Mouse (Mus musculus) lung, adult 18-20 months (tissue): Measurements from ENCODE around the gene Fgfr2.

Experiments
- DNase-seq, 2 experiments: peaks; one replicate each; pipeline ENCODE4 v3.0.0; 2022; ENCODE audit warnings: mixed read lengths in 2 of 2

The Fgfr2 gene

GRCm38 (mm10) chr7:132711579-132711978, 411.6 kb downstream of the Fgfr2 start:
- DNase-seq, result no peak

GRCm38 (mm10) chr7:132705130-132705529, 418.0 kb downstream of the Fgfr2 start:
- DNase-seq, result no peak

- no peak for DNase-seq
Measured at GRCm38 (mm10) chr7:132704310-132704875, 418.8 kb downstream of the Fgfr2 start.

- no peak for DNase-seq
Measured at GRCm38 (mm10) chr7:132703515-132704309, 419.4 kb downstream of the Fgfr2 start.

GRCm38 (mm10) chr7:132702492-132703070, 420.6 kb downstream of the Fgfr2 start:
- DNase-seq, result no peak

GRCm38 (mm10) chr7:132702024-132702423, 421.1 kb downstream of the Fgfr2 start:
- no peak for DNase-seq

- peak; percentile 54 to 73 for DNase-seq
Measured at GRCm38 (mm10) chr7:132701412-132701811, 421.7 kb downstream of the Fgfr2 start.

- DNase-seq, result no peak
Measured at GRCm38 (mm10) chr7:132700107-132700506, 423.0 kb downstream of the Fgfr2 start.

GRCm38 (mm10) chr7:132699639-132700038, 423.5 kb downstream of the Fgfr2 start:
- DNase-seq, result no peak

- DNase-seq, result no peak
Measured at GRCm38 (mm10) chr7:132699165-132699564, 424.0 kb downstream of the Fgfr2 start.

GRCm38 (mm10) chr7:132698737-132699136, 424.4 kb downstream of the Fgfr2 start:
- no peak for DNase-seq

- no peak for DNase-seq
Measured at GRCm38 (mm10) chr7:132697258-132697796, 425.8 kb downstream of the Fgfr2 start.

GRCm38 (mm10) chr7:132693561-132693960, 429.6 kb downstream of the Fgfr2 start:
- no peak for DNase-seq

- no peak for DNase-seq
Measured at GRCm38 (mm10) chr7:132692719-132693118, 430.4 kb downstream of the Fgfr2 start.

GRCm38 (mm10) chr7:132690716-132691472, 432.3 kb downstream of the Fgfr2 start:
- DNase-seq, result no peak

- DNase-seq, result no peak
Measured at GRCm38 (mm10) chr7:132689722-132690121, 433.4 kb downstream of the Fgfr2 start.

- DNase-seq, result peak; percentile 54 to 57
Measured at GRCm38 (mm10) chr7:132688721-132689120, 434.4 kb downstream of the Fgfr2 start.

- no peak for DNase-seq
Measured at GRCm38 (mm10) chr7:132687897-132688296, 435.3 kb downstream of the Fgfr2 start.

GRCm38 (mm10) chr7:132686515-132686914, 436.6 kb downstream of the Fgfr2 start:
- no peak for DNase-seq

- DNase-seq, result no peak
Measured at GRCm38 (mm10) chr7:132683923-132684322, 439.2 kb downstream of the Fgfr2 start.

GRCm38 (mm10) chr7:132682901-132683300, 440.2 kb downstream of the Fgfr2 start:
- DNase-seq, result no peak

GRCm38 (mm10) chr7:132682336-132682735, 440.8 kb downstream of the Fgfr2 start:
- DNase-seq, result no peak

- DNase-seq, result no peak
Measured at GRCm38 (mm10) chr7:132681831-132682230, 441.3 kb downstream of the Fgfr2 start.
